Mouse (Mus musculus): Measurements from ENCODE around the gene Tgif2. TPM values are rescaled to one million over a fixed set of nuclear protein-coding genes. Genes with fewer than 3 reads are reported as not detected.
A peak's percentile ranks its signal among the peaks of the same experiment; 100 is the strongest.
"Not testable (repeated sequence)": the region's sequence is repeated elsewhere in the genome, so short reads cannot be mapped to it uniquely, and the experiment has no call there.

The Tgif2 gene
- polyA plus RNA-seq, 1 experiment from 2014 or later, result 55.7 TPM

GRCm38 (mm10) chr2:156847653-156848052 lies 7.8 kb downstream of the Tgif2 start:
- no peak for ATAC-seq (ENCODE audit: borderline replicate concordance, extremely low read depth, low FRiP score, low TSS enrichment)
- Histone ChIP-seq H3K9ac (no peak overlapping the region), H3K27ac (no peak overlapping the region), H3K4me2 (no peak overlapping the region), H3K4me3 (no peak overlapping the region), H3K4me1 (peaks cover 42% of the 10 kb centered on the region), H3K27me3 (no peaks in the 10 kb centered on the region), H3K36me3 (peaks cover 62% of the 10 kb centered on the region), H3K9me3 (no peaks in the 10 kb centered on the region)
- WGBS, result 76% methylated on average over 6 of the region's 6 CpGs

- peaks cover 32% of the 10 kb centered on the region for H3K4me1 ChIP-seq
- 83% methylated on average over 6 of the region's 6 CpGs for WGBS
- peaks cover 66% of the 10 kb centered on the region for H3K36me3 ChIP-seq
- no peak for ATAC-seq (ENCODE audit: borderline replicate concordance, extremely low read depth, low FRiP score, low TSS enrichment)
- H3K27ac ChIP-seq, result no peak overlapping the region
- H3K27me3 ChIP-seq, result no peaks in the 10 kb centered on the region
- H3K9me3 ChIP-seq, result no peaks in the 10 kb centered on the region
- no peak overlapping the region for H3K4me3 ChIP-seq
- no peak overlapping the region for H3K9ac ChIP-seq
- no peak overlapping the region for H3K4me2 ChIP-seq
These were observed 8.8 kb downstream of the Tgif2 start for GRCm38 (mm10) chr2:156848526-156849182.

- no peak overlapping the region for H3K9ac ChIP-seq
- peaks cover 13% of the 10 kb centered on the region for H3K4me1 ChIP-seq
- H3K27ac ChIP-seq, result no peak overlapping the region
- no peaks in the 10 kb centered on the region for H3K9me3 ChIP-seq
- no peak overlapping the region for H3K4me3 ChIP-seq
- WGBS, result 80% methylated on average over 5 of the region's 5 CpGs
- ATAC-seq (ENCODE audit: borderline replicate concordance, extremely low read depth, low FRiP score, low TSS enrichment), result no peak
- H3K4me2 ChIP-seq, result no peak overlapping the region
- H3K36me3 ChIP-seq, result peaks cover 71% of the 10 kb centered on the region
- H3K27me3 ChIP-seq, result no peaks in the 10 kb centered on the region
These were observed 10.7 kb downstream of the Tgif2 start for GRCm38 (mm10) chr2:156850505-156850904.

GRCm38 (mm10) chr2:156853584-156853983 lies 13.8 kb downstream of the Tgif2 start:
- H3K4me2 ChIP-seq, H3K9ac ChIP-seq, H3K27me3 ChIP-seq, H3K27ac ChIP-seq, H3K9me3 ChIP-seq, H3K4me3 ChIP-seq: not testable (repeated sequence)
- H3K36me3 ChIP-seq, result peaks cover 63% of the 10 kb centered on the region
- 78% methylated on average over 10 of the region's 13 CpGs for WGBS
- H3K4me1 ChIP-seq, result peaks cover 21% of the 10 kb centered on the region
- ATAC-seq (ENCODE audit: borderline replicate concordance, extremely low read depth, low FRiP score, low TSS enrichment), result peak; percentile 34

- not testable (repeated sequence) for H3K9ac ChIP-seq; H3K27me3 ChIP-seq; H3K9me3 ChIP-seq; H3K4me2 ChIP-seq; H3K4me3 ChIP-seq; H3K27ac ChIP-seq; ATAC-seq (ENCODE audit: borderline replicate concordance, extremely low read depth, low FRiP score, low TSS enrichment)
- 46% methylated on average over 13 of the region's 13 CpGs for WGBS
- Histone ChIP-seq H3K4me1 (peaks cover 18% of the 10 kb centered on the region), H3K36me3 (peaks cover 57% of the 10 kb centered on the region)
These were observed 14.4 kb downstream of the Tgif2 start for GRCm38 (mm10) chr2:156853999-156854771.

- no peak overlapping the region for H3K9ac ChIP-seq
- H3K9me3 ChIP-seq, result no peaks in the 10 kb centered on the region
- no peaks in the 10 kb centered on the region for H3K27me3 ChIP-seq
- H3K36me3 ChIP-seq, result peaks cover 39% of the 10 kb centered on the region
- peaks cover 20% of the 10 kb centered on the region for H3K4me1 ChIP-seq
- no peak overlapping the region for H3K4me2 ChIP-seq
- no peak for ATAC-seq (ENCODE audit: borderline replicate concordance, extremely low read depth, low FRiP score, low TSS enrichment)
- no peak overlapping the region for H3K27ac ChIP-seq
- WGBS, result 89% methylated on average over 1 of the region's 1 CpGs
- no peak overlapping the region for H3K4me3 ChIP-seq
These were observed 16.5 kb downstream of the Tgif2 start for GRCm38 (mm10) chr2:156856311-156856710.

- Histone ChIP-seq H3K36me3 (peaks cover 28% of the 10 kb centered on the region), H3K4me1 (peaks cover 28% of the 10 kb centered on the region), H3K27ac (peak overlapping the region; percentile 33; the same call in 1 of the 2 replicates), H3K4me2 (no peak overlapping the region), H3K9me3 (no peaks in the 10 kb centered on the region), H3K4me3 (no peak overlapping the region), H3K9ac (no peak overlapping the region), H3K27me3 (no peaks in the 10 kb centered on the region)
- no peak for ATAC-seq (ENCODE audit: borderline replicate concordance, extremely low read depth, low FRiP score, low TSS enrichment)
- WGBS, result 43% methylated on average over 3 of the region's 3 CpGs
These were observed 17.6 kb downstream of the Tgif2 start for GRCm38 (mm10) chr2:156857385-156857791.

GRCm38 (mm10) chr2:156857835-156858234 lies 18.0 kb downstream of the Tgif2 start, which contains the start of gene 4930518I15Rik:
Gene 4930518I15Rik (minus strand): TSS chr2:156857946.
- WGBS, result 73% methylated on average over 2 of the region's 2 CpGs

GRCm38 (mm10) chr2:156858671-156859070 lies 18.9 kb downstream of the Tgif2 start:
- Histone ChIP-seq H3K9ac (no peak overlapping the region), H3K4me1 (peaks cover 30% of the 10 kb centered on the region), H3K27me3 (no peaks in the 10 kb centered on the region), H3K36me3 (peaks cover 23% of the 10 kb centered on the region), H3K9me3 (no peaks in the 10 kb centered on the region), H3K4me2 (no peak overlapping the region), H3K27ac (0 out of 2 replicates have a peak overlapping the region, but pooled peaks have one; percentile 12), H3K4me3 (no peak overlapping the region)
- 46% methylated on average over 7 of the region's 7 CpGs for WGBS
- no peak for ATAC-seq (ENCODE audit: borderline replicate concordance, extremely low read depth, low FRiP score, low TSS enrichment)

More at GRCm38 (mm10) chr2:156857835-156858234, 18.0 kb downstream of the Tgif2 start, which contains the start of gene 4930518I15Rik:
- Histone ChIP-seq H3K4me3 (no peak within 1 kb of the TSS), H3K36me3 (peaks cover 25% of the 10 kb centered on the region), H3K9ac (no peak within 1 kb of the TSS), H3K27ac (peak within 1 kb of the TSS; percentile 33; the same call in 1 of the 2 replicates), H3K4me2 (no peak within 1 kb of the TSS), H3K9me3 (no peaks in the 10 kb centered on the region), H3K4me1 (peaks cover 28% of the 10 kb centered on the region), H3K27me3 (no peaks in the 10 kb centered on the region)
- ATAC-seq (ENCODE audit: borderline replicate concordance, extremely low read depth, low FRiP score, low TSS enrichment), result no peak

- Histone ChIP-seq H3K36me3 (peaks cover 21% of the 10 kb centered on the region), H3K4me1 (peaks cover 45% of the 10 kb centered on the region), H3K9ac (peak overlapping the region; percentile 76), H3K9me3 (no peaks in the 10 kb centered on the region), H3K4me2 (peak overlapping the region; percentile 74), H3K27me3 (no peaks in the 10 kb centered on the region), H3K4me3 (peak overlapping the region; percentile 100), H3K27ac (peak overlapping the region; percentile 96)
- under 1% methylated on average over 19 of the region's 19 CpGs for WGBS
- no peak for ATAC-seq (ENCODE audit: borderline replicate concordance, extremely low read depth, low FRiP score, low TSS enrichment)
These were observed 22.4 kb downstream of the Tgif2 start for GRCm38 (mm10) chr2:156862041-156862717.

- H3K4me2 ChIP-seq, result peak within 1 kb of the TSS; percentile 84
- H3K4me3 ChIP-seq, result peak within 1 kb of the TSS; percentile 100
- peaks cover 27% of the 10 kb centered on the region for H3K36me3 ChIP-seq
- peak; percentile 96 for ATAC-seq (ENCODE audit: borderline replicate concordance, extremely low read depth, low FRiP score, low TSS enrichment)
- peak within 1 kb of the TSS; percentile 99 for H3K9ac ChIP-seq
- H3K9me3 ChIP-seq, result no peaks in the 10 kb centered on the region
- under 1% methylated on average over 97 of the region's 98 CpGs for WGBS
- H3K27me3 ChIP-seq, result no peaks in the 10 kb centered on the region
- peak within 1 kb of the TSS; percentile 96 for H3K27ac ChIP-seq
- peaks cover 38% of the 10 kb centered on the region for H3K4me1 ChIP-seq
These were observed 23.1 kb downstream of the Tgif2 start, which contains the start of gene Rab5if for GRCm38 (mm10) chr2:156862772-156863486. Gene Rab5if (plus strand): TSS chr2:156863128.

Data from lung, embryonic 15.5 days (tissue).